8 mouse cellular contexts compared by ENCODE assay signal in genomic region chr7:28049476-28050409, GRCm38 (mm10). TPM values are rescaled to one million over a fixed set of nuclear protein-coding genes. Genes with fewer than 3 reads are reported as not detected.
A peak's percentile ranks its signal among the peaks of the same experiment; 100 is the strongest.
DNase-seq lines count a peak whose midpoint lies in the region; ATAC-seq lines count a peak whose summit lies in the region.

Gene Psmc4 (minus strand): TSS chr7:28050101.

- H3K4me2 ChIP-seq in heart, embryonic 14.5 days (ENCODE audit: low read length) = peak within 1 kb of the TSS; percentile 82
- peak within 1 kb of the TSS; percentile 82 for H3K4me2 ChIP-seq in liver, embryonic 13.5 days
- H3K4me2 ChIP-seq in stomach, embryonic 16.5 days (ENCODE audit: low read depth, low read length) = peak within 1 kb of the TSS; percentile 78

- ATAC-seq in CD4-positive, CD25-positive, alpha-beta regulatory T cell, adult 4 months = peak; percentile 100
- peak; percentile 95 for ATAC-seq in heart, embryonic 14.5 days (ENCODE audit: insufficient number of reproducible peaks, insufficient read depth, low FRiP score, low read depth)
- peak; percentile 96 for ATAC-seq in liver, embryonic 13.5 days (ENCODE audit: low read depth)
- peak; percentile 97 for ATAC-seq in stomach, embryonic 16.5 days (ENCODE audit: insufficient read depth, low FRiP score)

- peak; percentile 97 for DNase-seq in c-Kit-negative CD71-positive TER-119-positive erythroid progenitor cells, embryonic 14.5 days (ENCODE audit: low read depth, low spot score)
- DNase-seq in fibroblast of lung, adult 2 months (ENCODE audit: low read depth) = peak; percentile 98
- peak; percentile 99 for DNase-seq in kidney, postnatal 14 days
- DNase-seq in liver, embryonic 13.5 days = peak; percentile 97
- DNase-seq in neural tube, embryonic 10.5 days (ENCODE audit: extremely low spot score, low spot score) = peak; percentile 96

- peaks cover 42% of the 10 kb centered on the region for H3K36me3 ChIP-seq in heart, embryonic 14.5 days (ENCODE audit: control insufficient read depth, insufficient read depth, low read length)
- H3K36me3 ChIP-seq in liver, embryonic 13.5 days = peaks cover 42% of the 10 kb centered on the region
- peaks cover 8% of the 10 kb centered on the region; the same call in 1 of the 2 replicates for H3K36me3 ChIP-seq in stomach, embryonic 16.5 days (ENCODE audit: control insufficient read depth, insufficient read depth, low read length)

- H3K27me3 ChIP-seq in heart, embryonic 14.5 days (ENCODE audit: control insufficient read depth, insufficient read depth, low read length) = no peaks in the 10 kb centered on the region
- no peaks in the 10 kb centered on the region for H3K27me3 ChIP-seq in liver, embryonic 13.5 days
- H3K27me3 ChIP-seq in stomach, embryonic 16.5 days (ENCODE audit: control insufficient read depth, insufficient read depth, low read length) = no peaks in the 10 kb centered on the region

- peak within 1 kb of the TSS; percentile 88 for H3K9ac ChIP-seq in heart, embryonic 14.5 days (ENCODE audit: low read length)
- H3K9ac ChIP-seq in liver, embryonic 13.5 days = peak within 1 kb of the TSS; percentile 89
- peak within 1 kb of the TSS; percentile 87 for H3K9ac ChIP-seq in stomach, embryonic 16.5 days (ENCODE audit: low read length)

- H3K27ac ChIP-seq in heart, embryonic 14.5 days (replicated peaks in 1 of 2; ENCODE audit: control insufficient read depth in 1 of 2, insufficient read depth in 1 of 2, low read depth in 2 of 2, low read length in 2 of 2) = peak within 1 kb of the TSS; percentile 51 to 52; a peak in 3 of 4 replicates
- H3K27ac ChIP-seq in liver, embryonic 13.5 days = peak within 1 kb of the TSS; percentile 62
- no peak within 1 kb of the TSS; the same call in 1 of the 2 replicates for H3K27ac ChIP-seq in stomach, embryonic 16.5 days (ENCODE audit: low read length)

- H3K4me1 ChIP-seq in heart, embryonic 14.5 days (ENCODE audit: control insufficient read depth in 2 of 2, insufficient read depth in 2 of 2, low read length in 2 of 2) = peaks cover 2 to 15% of the 10 kb centered on the region in 2 experiments; a peak in 3 of 4 replicates
- peaks cover 23% of the 10 kb centered on the region for H3K4me1 ChIP-seq in liver, embryonic 13.5 days (replicated peaks)
- peaks cover 9% of the 10 kb centered on the region for H3K4me1 ChIP-seq in stomach, embryonic 16.5 days (ENCODE audit: control insufficient read depth, insufficient read depth, low read length)

- H3K9me3 ChIP-seq in heart, embryonic 14.5 days (ENCODE audit: control insufficient read depth, low read length) = no peaks in the 10 kb centered on the region
- no peaks in the 10 kb centered on the region for H3K9me3 ChIP-seq in liver, embryonic 13.5 days (replicated peaks)
- H3K9me3 ChIP-seq in stomach, embryonic 16.5 days (replicated peaks; ENCODE audit: control insufficient read depth, low read length) = no peaks in the 10 kb centered on the region

- under 1% methylated on average over 52 of the region's 52 CpGs for WGBS in heart, embryonic 14.5 days
- WGBS in liver, embryonic 13.5 days (ENCODE audit: insufficient replicate concordance) = under 1% methylated on average over 52 of the region's 52 CpGs
- WGBS in stomach, embryonic 16.5 days = under 1% methylated on average over 52 of the region's 52 CpGs

- H3K4me3 ChIP-seq in heart, embryonic 14.5 days (ENCODE audit: control insufficient read depth in 1 of 2, insufficient read depth in 1 of 2, low read depth in 1 of 2, low read length in 2 of 2) = peak within 1 kb of the TSS; percentile 74 to 90
- peak within 1 kb of the TSS; percentile 89 for H3K4me3 ChIP-seq in liver, embryonic 13.5 days (replicated peaks)
- H3K4me3 ChIP-seq in stomach, embryonic 16.5 days (replicated peaks; ENCODE audit: low read length) = peak within 1 kb of the TSS; percentile 73

RNA-seq across cellular contexts. Expression of gene Psmc4, which starts in this region (rescaled TPM):
- polyA plus RNA-seq in CD4-positive, CD25-positive, alpha-beta regulatory T cell, adult 4 months (2017; shearing (Covaris generic)) = 100 to 1,000 TPM; 203 to 249 TPM
- 212 and 221 TPM in 2 replicates for polyA plus RNA-seq in heart, embryonic 14.5 days (2014; fragmentation: Nextera tagmentation; extraction: Ambion mirVana)
- polyA plus RNA-seq in liver, embryonic 13.5 days (2015; fragmentation: Nextera tagmentation; extraction: Ambion mirVana) = 191 and 201 TPM in 2 replicates
- 245 and 251 TPM in 2 replicates for polyA plus RNA-seq in stomach, embryonic 16.5 days (2015; fragmentation: Nextera tagmentation; extraction: Ambion mirVana)
